Mouse (Mus musculus) ES-E14 (cell line): ENCODE data around the gene Ptger2.

ENCODE experiments used
- HCFC1 ChIP-seq: IDR thresholded peaks from 2 replicates; pipeline ENCODE4 v1.6.1; 2012; ENCODE audit warnings: low read length, inconsistent platforms, borderline replicate concordance; ENCODE audit not compliant: insufficient read depth
- ZC3H11A ChIP-seq: IDR thresholded peaks from 2 replicates; pipeline ENCODE4 v1.6.1; 2012; ENCODE audit warnings: low read depth, mild to moderate bottlenecking, inconsistent platforms, low read length, borderline replicate concordance

GRCm38 (mm10) chr14:45040851-45041475, 53.0 kb downstream of the Ptger2 start:
- TF ChIP-seq HCFC1 (no peak), ZC3H11A (no peak)
